Mouse (Mus musculus) myocyte (in vitro differentiated cells): ENCODE measurements around the gene Pdlim7. TPM values are rescaled to one million over a fixed set of nuclear protein-coding genes. Genes with fewer than 3 reads are reported as not detected.

ENCODE experiments used
- H3K27me3 ChIP-seq: one replicate; pipeline ENCODE4 v1.6.1; 2011; ENCODE audit not compliant: control insufficient read depth, insufficient read depth, insufficient read length
- H3K36me3 ChIP-seq: one replicate; pipeline ENCODE4 v1.6.1; 2011; ENCODE audit not compliant: control insufficient read depth, insufficient read depth
- H3K4me2 ChIP-seq: one replicate; pipeline ENCODE4 v1.6.1; 2011; ENCODE audit warnings: low read depth, control low read depth
- H3K4me3 ChIP-seq: one replicate; pipeline ENCODE4 v1.5.1; 2011; ENCODE audit warnings: mild to moderate bottlenecking, control low read depth, moderate library complexity
- H3K79me2 ChIP-seq: one replicate; pipeline ENCODE4 v1.6.1; 2011; ENCODE audit not compliant: control insufficient read depth, insufficient read depth
- H3ac ChIP-seq: one replicate; pipeline ENCODE4 v1.6.1; 2011; ENCODE audit not compliant: control insufficient read depth, insufficient read length
- CEBPB ChIP-seq: IDR thresholded peaks from 2 replicates; pipeline ENCODE4 v1.6.1; 2011; ENCODE audit warnings: mild to moderate bottlenecking, moderate library complexity; ENCODE audit not compliant: poor library complexity, insufficient read depth, severe bottlenecking
- E2F4 ChIP-seq: IDR thresholded peaks from one replicate; pipeline ENCODE4 v1.6.1; 2011; ENCODE audit warnings: mild to moderate bottlenecking, control low read depth, moderate library complexity; ENCODE audit not compliant: insufficient read depth
- MAX ChIP-seq: IDR thresholded peaks from one replicate; pipeline ENCODE4 v1.6.1; 2011; ENCODE audit warnings: low read depth, mild to moderate bottlenecking, control low read depth
- MYOD1 ChIP-seq, 3 experiments: IDR thresholded peaks; one replicate each; pipeline ENCODE4 v1.6.1; 2011; ENCODE audit warnings: control low read depth in 2 of 3, low read depth in 2 of 3, mild to moderate bottlenecking in 2 of 3, moderate library complexity in 1 of 3; ENCODE audit not compliant: insufficient read length in 2 of 3, control insufficient read depth in 1 of 3
- MYOG ChIP-seq, 3 experiments: IDR thresholded peaks; one replicate each; pipeline ENCODE4 v1.6.1; 2011; ENCODE audit warnings: control low read depth in 2 of 3, low read depth in 2 of 3, mild to moderate bottlenecking in 2 of 3; ENCODE audit not compliant: insufficient read length in 2 of 3, control insufficient read depth in 1 of 3, insufficient read depth in 1 of 3
- POLR2A ChIP-seq: IDR thresholded peaks from one replicate; pipeline ENCODE4 v1.6.1; 2011; ENCODE audit warnings: low read depth, mild to moderate bottlenecking, control low read depth, moderate library complexity; ENCODE audit not compliant: insufficient read length
- POLR2AphosphoS2 ChIP-seq: IDR thresholded peaks from one replicate; pipeline ENCODE4 v1.6.1; 2011; ENCODE audit warnings: low read depth, control low read depth; ENCODE audit not compliant: insufficient read length
- REST ChIP-seq: IDR thresholded peaks from one replicate; pipeline ENCODE4 v1.6.1; 2011; ENCODE audit warnings: mild to moderate bottlenecking, control low read depth, moderate library complexity; ENCODE audit not compliant: insufficient read depth, insufficient read length
- SRF ChIP-seq: IDR thresholded peaks from one replicate; pipeline ENCODE4 v1.6.1; 2011; ENCODE audit warnings: low read depth; ENCODE audit not compliant: control insufficient read depth, insufficient read length
- TCF12 ChIP-seq: IDR thresholded peaks from one replicate; pipeline ENCODE4 v1.6.1; 2011; ENCODE audit warnings: mild to moderate bottlenecking, control low read depth; ENCODE audit not compliant: poor library complexity, insufficient read depth, severe bottlenecking
- TCF3 ChIP-seq: IDR thresholded peaks from one replicate; pipeline ENCODE4 v1.6.1; 2011; ENCODE audit warnings: low read depth, control low read depth; ENCODE audit not compliant: insufficient read length
- USF1 ChIP-seq: IDR thresholded peaks from one replicate; pipeline ENCODE4 v1.6.1; 2011; ENCODE audit warnings: low read depth, mild to moderate bottlenecking, control low read depth, moderate library complexity
- polyA plus RNA-seq: library from polyadenylated mRNA; unstranded; fragments of >200 nt; fragmentation: generic; extraction: Trizol; gene quantifications from one replicate; pipeline ENCODE4 v1.2.1, GENCODE M21; 2012; ENCODE audit warnings: missing spikeins

The Pdlim7 gene
- polyA plus RNA-seq, 1 experiment = 553 TPM

DNA sequence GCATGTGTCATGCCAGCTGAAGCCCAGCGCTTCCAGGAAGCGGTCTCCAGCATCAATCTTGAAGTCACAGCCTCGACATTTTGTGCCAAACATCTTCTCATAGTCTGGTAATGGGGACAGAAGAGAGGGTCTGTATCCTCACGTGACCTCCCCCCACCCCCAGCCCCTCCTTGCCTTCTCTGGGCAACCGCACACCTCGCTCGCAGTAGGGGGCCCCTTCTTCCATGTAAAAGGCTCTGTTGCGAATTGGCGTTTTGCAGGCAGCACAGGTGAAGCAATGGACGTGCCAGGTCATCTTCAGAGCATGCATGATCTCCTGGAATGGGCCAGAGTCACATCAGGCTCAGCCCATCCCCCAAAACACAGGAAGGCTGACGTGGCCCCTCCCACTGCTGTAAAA lies 14.6 kb downstream of the Pdlim7 start:
- peaks cover 32% of the 10 kb centered on the region for H3K36me3 ChIP-seq
- TF ChIP-seq POLR2AphosphoS2 (peak; percentile 29), SRF (no peak)

GRCm38 (mm10) chr13:55496661-55497060 lies 16.8 kb downstream of the Pdlim7 start:
- Histone ChIP-seq H3K27me3 (no peaks in the 10 kb centered on the region), H3K4me3 (no peak overlapping the region), H3K4me2 (no peak overlapping the region), H3ac (no peak overlapping the region), H3K79me2 (no peaks in the 10 kb centered on the region), H3K36me3 (peaks cover 22% of the 10 kb centered on the region)
- no peak for TF ChIP-seq REST
- no peak for TF ChIP-seq MYOG (IDR thresholded peaks at IDR 0.05; ENCODE audit: control insufficient read depth in 1 of 3, insufficient read depth in 1 of 3, insufficient read length in 2 of 3, low read depth in 2 of 3)
- no peak for TF ChIP-seq POLR2AphosphoS2
- TF ChIP-seq POLR2A = no peak
- no peak for TF ChIP-seq CEBPB
- no peak for TF ChIP-seq TCF3
- no peak for TF ChIP-seq SRF
- TF ChIP-seq TCF12 = no peak
- TF ChIP-seq MYOD1 (IDR thresholded peaks at IDR 0.05; ENCODE audit: control insufficient read depth in 1 of 3, insufficient read length in 2 of 3, low read depth in 2 of 3) = no peak
- no peak for TF ChIP-seq USF1

More for the DNA sequence above, 14.6 kb downstream of the Pdlim7 start:
- no peak overlapping the region for H3ac ChIP-seq
- peaks cover 6% of the 10 kb centered on the region for H3K79me2 ChIP-seq
- no peaks in the 10 kb centered on the region for H3K27me3 ChIP-seq
- no peak overlapping the region for H3K4me3 ChIP-seq
- no peak overlapping the region for H3K4me2 ChIP-seq

GRCm38 (mm10) chr13:55495702-55496101 lies 17.8 kb downstream of the Pdlim7 start:
- Histone ChIP-seq H3ac (no peak overlapping the region), H3K4me2 (no peak overlapping the region)

DNA sequence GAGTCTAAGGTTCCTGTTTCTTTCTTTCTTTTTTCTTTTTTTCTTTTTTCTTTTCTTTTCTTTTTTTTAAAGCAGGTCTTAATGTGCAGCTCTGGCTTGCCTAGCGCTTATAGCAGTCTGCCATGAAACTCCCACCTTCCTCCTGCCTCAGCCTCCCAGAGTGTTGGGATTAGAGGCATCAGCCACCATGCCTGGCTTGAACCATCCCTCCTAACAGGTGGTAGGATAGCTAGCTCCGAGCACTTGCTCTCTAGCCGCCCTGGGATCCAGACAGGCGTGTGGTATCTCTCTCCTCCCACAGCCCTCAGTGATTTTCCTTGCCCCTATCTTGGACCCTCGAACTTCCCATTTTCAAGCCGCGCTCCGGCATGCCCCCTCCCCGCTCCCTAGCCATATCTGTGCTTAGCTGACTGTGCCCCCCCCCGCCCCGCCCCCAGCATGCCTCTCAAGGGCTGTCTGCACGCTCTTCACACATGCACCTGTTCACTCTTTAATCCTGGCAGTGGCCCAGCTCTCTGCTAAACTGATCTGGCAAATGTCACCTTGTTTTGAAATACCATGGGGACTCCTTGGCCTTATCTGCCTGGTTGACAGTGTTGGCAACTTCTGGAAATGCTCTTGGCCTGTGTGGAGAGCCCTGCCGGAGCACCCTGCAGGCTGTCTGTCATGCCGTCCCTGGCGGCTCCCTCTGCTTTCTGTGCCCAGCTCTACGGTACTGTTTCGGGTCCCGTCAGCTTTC lies 18.4 kb downstream of the Pdlim7 start:
- Histone ChIP-seq H3ac (no peak overlapping the region), H3K79me2 (no peaks in the 10 kb centered on the region), H3K36me3 (peaks cover 8% of the 10 kb centered on the region), H3K27me3 (no peaks in the 10 kb centered on the region), H3K4me3 (no peak overlapping the region), H3K4me2 (no peak overlapping the region)
- TF ChIP-seq POLR2AphosphoS2 = peak; percentile 54
- peak in 2 of 3 experiments; percentile 79 to 80 for TF ChIP-seq MYOD1 (IDR thresholded peaks at IDR 0.05; ENCODE audit: control insufficient read depth in 1 of 3, insufficient read length in 2 of 3, low read depth in 2 of 3)
- TF ChIP-seq SRF = no peak
- TF ChIP-seq USF1 = no peak
- no peak for TF ChIP-seq REST
- TF ChIP-seq POLR2A = no peak
- no peak for TF ChIP-seq E2F4
- no peak for TF ChIP-seq MAX
- TF ChIP-seq MYOG (IDR thresholded peaks at IDR 0.05; ENCODE audit: control insufficient read depth in 1 of 3, insufficient read depth in 1 of 3, insufficient read length in 2 of 3, low read depth in 2 of 3) = peak in 2 of 3 experiments; percentile 35 to 51

More at GRCm38 (mm10) chr13:55495702-55496101, 17.8 kb downstream of the Pdlim7 start:
- Histone ChIP-seq H3K79me2 (no peaks in the 10 kb centered on the region), H3K27me3 (no peaks in the 10 kb centered on the region), H3K4me3 (no peak overlapping the region), H3K36me3 (peaks cover 14% of the 10 kb centered on the region)
- TF ChIP-seq POLR2AphosphoS2 (no peak), TCF3 (no peak)

GRCm38 (mm10) chr13:55494257-55494656 lies 19.2 kb downstream of the Pdlim7 start:
- Histone ChIP-seq H3ac (no peak overlapping the region), H3K36me3 (peaks cover 4% of the 10 kb centered on the region), H3K79me2 (no peaks in the 10 kb centered on the region), H3K4me3 (no peak overlapping the region), H3K27me3 (no peaks in the 10 kb centered on the region), H3K4me2 (no peak overlapping the region)
- TF ChIP-seq POLR2AphosphoS2 (peak; percentile 53), REST (no peak)
